Mouse (Mus musculus) kidney, embryonic 15.5 days (tissue): Measurements from ENCODE around the gene Lmtk2. TPM values are rescaled to one million over a fixed set of nuclear protein-coding genes. Genes with fewer than 3 reads are reported as not detected.
A peak's percentile ranks its signal among the peaks of the same experiment; 100 is the strongest.

ENCODE experiments used
- ATAC-seq: fragments of 200-750 bp; cut with Nextera tagmentation; replicated peaks from 2 replicates; pipeline ENCODE4 v1.8.0; 2017; ENCODE audit warnings: moderate TSS enrichment; ENCODE audit not compliant: low FRiP score
- H3K27ac ChIP-seq: fragments of 300-500 bp; sonication (generic); 2 replicates; pipeline ENCODE4 v1.5.1; 2015; ENCODE audit warnings: mild to moderate bottlenecking, inconsistent platforms
- H3K27me3 ChIP-seq: fragments of 300-500 bp; sonication (generic); 2 replicates; pipeline ENCODE4 v1.6.1; 2015; ENCODE audit warnings: inconsistent platforms
- H3K36me3 ChIP-seq: fragments of 300-500 bp; sonication (generic); 2 replicates; pipeline ENCODE4 v1.6.1; 2015; ENCODE audit warnings: inconsistent platforms
- H3K4me1 ChIP-seq: fragments of 300-500 bp; sonication (generic); 2 replicates; pipeline ENCODE4 v1.6.1; 2015; ENCODE audit warnings: inconsistent platforms
- H3K4me2 ChIP-seq: fragments of 300-500 bp; sonication (generic); 2 replicates; pipeline ENCODE4 v1.6.1; 2015; ENCODE audit warnings: moderate library complexity, mild to moderate bottlenecking, inconsistent platforms
- H3K4me3 ChIP-seq: fragments of 300-500 bp; sonication (generic); replicated peaks from 2 replicates; pipeline ENCODE4 v1.5.1; 2015; ENCODE audit warnings: mild to moderate bottlenecking, inconsistent platforms
- H3K9ac ChIP-seq: fragments of 300-500 bp; sonication (generic); 2 replicates; pipeline ENCODE4 v1.6.1; 2015; ENCODE audit warnings: mild to moderate bottlenecking, inconsistent platforms
- H3K9me3 ChIP-seq: fragments of 300-500 bp; sonication (generic); replicated peaks from 2 replicates; pipeline ENCODE4 v1.6.1; 2016; ENCODE audit warnings: inconsistent platforms
- WGBS: fragments of 180-500 bp; shearing (Covaris S2); methylation state at CpG from one replicate; pipeline ENCODE4 v1.1.7; 2015; ENCODE audit warnings: mixed read lengths; 5-methylcytosine and 5-hydroxymethylcytosine counted together
- polyA plus RNA-seq: library from polyadenylated mRNA; unstranded; fragments of >200 nt; fragmentation: Nextera tagmentation; extraction: Ambion mirVana; gene quantifications from 2 replicates; pipeline ENCODE4 v1.2.1, GENCODE M21; 2015

The Lmtk2 gene
- polyA plus RNA-seq, 1 experiment from 2014 or later = 5.4 TPM

DNA sequence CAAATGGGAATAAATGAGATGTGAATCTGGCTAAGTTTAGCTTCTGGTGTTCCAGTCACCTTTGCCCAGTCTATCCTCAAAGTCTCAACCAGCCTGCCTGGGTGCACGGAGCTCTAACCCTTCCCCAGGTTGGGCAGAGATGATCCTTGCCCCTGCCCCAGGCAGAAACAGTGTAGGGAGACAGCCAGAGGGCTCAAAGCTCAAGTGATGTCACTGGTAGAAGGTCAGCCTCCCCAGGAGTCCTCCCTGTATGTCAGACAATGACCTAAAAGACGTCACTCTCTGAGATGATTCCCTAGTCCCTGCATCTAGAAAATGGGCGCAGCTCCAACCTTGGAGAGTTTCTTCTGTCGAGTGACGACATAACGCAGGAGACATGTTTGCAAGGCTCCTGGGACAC, 14.5 kb upstream of the Lmtk2 start:
- WGBS = 74% methylated on average over 6 of the region's 6 CpGs
- H3K27me3 ChIP-seq = no peaks in the 10 kb centered on the region
- H3K27ac ChIP-seq = no peak overlapping the region

DNA sequence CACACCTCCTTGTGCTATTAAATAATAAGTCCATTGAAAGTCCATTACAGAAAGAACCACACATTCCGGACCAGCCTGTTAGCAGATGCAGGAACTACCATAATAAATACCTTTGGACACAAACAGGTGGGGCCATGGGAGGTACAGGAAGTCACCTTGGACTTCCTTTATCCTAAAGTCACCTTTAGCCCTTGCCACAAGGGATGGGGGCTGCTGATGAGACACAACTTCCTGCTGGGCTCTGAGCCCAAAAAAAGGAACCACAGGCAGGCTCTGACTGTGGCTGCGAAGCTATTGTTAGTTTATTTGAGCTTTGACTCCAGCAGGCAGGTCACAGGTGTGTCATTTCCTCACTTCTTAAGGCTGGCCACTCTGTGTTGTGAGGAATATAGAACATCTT, 13.7 kb upstream of the Lmtk2 start:
- Histone ChIP-seq H3K27ac (no peak overlapping the region), H3K36me3 (no peaks in the 10 kb centered on the region), H3K9me3 (no peaks in the 10 kb centered on the region), H3K9ac (no peak overlapping the region), H3K27me3 (no peaks in the 10 kb centered on the region), H3K4me3 (no peak overlapping the region), H3K4me2 (no peak overlapping the region), H3K4me1 (no peaks in the 10 kb centered on the region; the same call in 1 of the 2 replicates)
- no peak for ATAC-seq
- WGBS = 56% methylated on average over 2 of the region's 2 CpGs

More for the DNA sequence above, 14.5 kb upstream of the Lmtk2 start:
- H3K4me3 ChIP-seq = no peak overlapping the region
- no peaks in the 10 kb centered on the region for H3K36me3 ChIP-seq
- no peak for ATAC-seq
- H3K4me1 ChIP-seq = no peaks in the 10 kb centered on the region; the same call in 1 of the 2 replicates
- H3K9ac ChIP-seq = no peak overlapping the region
- no peaks in the 10 kb centered on the region for H3K9me3 ChIP-seq
- H3K4me2 ChIP-seq = no peak overlapping the region

DNA sequence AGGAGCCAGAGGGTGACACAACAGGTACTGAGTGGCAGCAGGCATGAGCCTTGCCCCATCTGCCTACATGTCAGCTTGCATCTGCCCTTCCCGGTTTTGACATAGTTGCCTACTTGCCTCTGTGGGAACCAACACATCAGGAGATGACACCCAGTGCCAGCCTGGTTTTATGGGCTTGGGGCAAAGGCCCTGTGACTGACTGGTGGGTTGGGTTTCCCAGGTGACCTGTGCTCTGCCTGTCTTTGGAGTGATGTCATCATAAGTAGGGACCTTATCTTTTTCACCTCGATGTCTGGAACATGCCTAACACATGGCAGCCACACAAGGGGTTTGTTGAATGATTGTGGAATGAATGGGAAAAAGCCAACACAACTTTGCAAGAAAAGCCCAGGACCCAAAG, 11.9 kb upstream of the Lmtk2 start:
- Histone ChIP-seq H3K4me3 (no peak overlapping the region), H3K9ac (no peak overlapping the region), H3K27me3 (no peaks in the 10 kb centered on the region), H3K36me3 (no peaks in the 10 kb centered on the region), H3K4me1 (no peaks in the 10 kb centered on the region; the same call in 1 of the 2 replicates), H3K9me3 (no peaks in the 10 kb centered on the region), H3K4me2 (no peak overlapping the region), H3K27ac (no peak overlapping the region)
- 89% methylated on average over 2 of the region's 2 CpGs for WGBS
- ATAC-seq = no peak

DNA sequence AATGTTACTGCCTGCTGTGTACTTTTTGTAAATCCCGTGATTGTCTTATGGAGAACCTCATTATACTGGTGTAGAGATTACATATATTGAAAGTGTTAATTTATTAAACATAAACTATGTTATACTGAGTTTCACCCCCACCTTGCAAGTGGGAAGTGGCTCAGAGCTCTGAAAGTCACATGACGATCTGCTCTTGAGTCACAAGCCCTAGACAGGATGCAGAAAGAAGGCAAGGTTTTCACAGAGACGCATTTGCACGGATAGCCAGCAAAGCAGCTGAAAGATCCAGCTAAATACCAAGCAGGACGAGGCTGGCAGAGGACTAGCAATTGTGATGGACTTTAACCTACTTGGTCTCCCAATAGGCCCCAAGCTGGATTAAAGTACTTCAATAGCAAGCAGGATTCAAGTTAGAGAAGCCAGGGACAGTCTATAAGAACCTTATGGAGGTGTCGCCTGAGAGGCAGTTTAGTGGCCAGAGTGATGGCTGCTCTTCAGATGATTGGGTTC, 4.7 kb upstream of the Lmtk2 start:
- H3K27me3 ChIP-seq = peaks cover 10% of the 10 kb centered on the region; the same call in 1 of the 2 replicates
- 73% methylated on average over 6 of the region's 6 CpGs for WGBS
- no peaks in the 10 kb centered on the region for H3K36me3 ChIP-seq
- H3K27ac ChIP-seq = no peak overlapping the region
- H3K9ac ChIP-seq = no peak overlapping the region
- no peak overlapping the region for H3K4me2 ChIP-seq
- no peak for ATAC-seq
- peaks cover 14% of the 10 kb centered on the region for H3K4me1 ChIP-seq
- H3K4me3 ChIP-seq = no peak overlapping the region
- H3K9me3 ChIP-seq = no peaks in the 10 kb centered on the region

DNA sequence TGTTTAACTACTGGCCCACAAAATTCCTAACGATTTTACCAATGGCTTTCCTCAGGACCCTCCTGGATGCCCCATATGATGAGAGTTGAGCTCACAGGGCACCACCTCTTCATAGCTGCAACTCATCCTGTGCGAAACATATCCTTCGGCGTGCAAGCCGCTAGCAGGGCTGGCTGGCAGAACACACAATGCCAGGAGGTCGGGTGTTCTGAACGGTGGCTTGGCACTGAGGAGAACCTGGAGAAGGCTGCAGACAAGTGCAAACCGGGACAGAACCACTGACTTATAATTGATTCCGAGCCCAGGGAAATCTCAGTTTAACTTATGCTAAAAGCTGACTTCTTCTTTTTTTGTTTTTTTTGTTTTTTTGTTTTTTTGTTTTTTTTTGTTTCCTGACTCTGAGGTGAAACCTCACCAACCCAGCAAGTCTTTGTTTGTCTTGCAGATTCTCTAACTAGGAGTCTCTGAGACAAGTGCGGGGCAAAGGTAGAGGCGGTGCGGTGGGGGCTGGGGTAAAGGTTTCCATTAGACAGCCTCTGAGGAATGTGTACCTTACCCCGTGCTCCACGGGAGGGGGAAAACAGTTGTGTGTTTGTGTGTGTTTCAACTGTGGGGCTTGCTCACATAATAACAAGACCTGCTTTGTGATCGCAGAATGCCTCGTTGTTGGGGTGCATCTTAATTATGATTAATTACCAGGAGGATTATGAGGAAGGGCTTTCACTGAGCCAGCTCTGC, 2.2 kb upstream of the Lmtk2 start:
- 0 out of 2 replicates have a peak, but pooled peaks have one; percentile 31 for ATAC-seq
- Histone ChIP-seq H3K27ac (peak overlapping the region; percentile 74), H3K4me2 (peak overlapping the region; percentile 41), H3K9me3 (no peaks in the 10 kb centered on the region), H3K27me3 (peaks cover 10% of the 10 kb centered on the region; the same call in 1 of the 2 replicates), H3K36me3 (no peaks in the 10 kb centered on the region), H3K9ac (no peak overlapping the region), H3K4me3 (no peak overlapping the region), H3K4me1 (peaks cover 26% of the 10 kb centered on the region)
- 58% methylated on average over 16 of the region's 16 CpGs for WGBS

DNA sequence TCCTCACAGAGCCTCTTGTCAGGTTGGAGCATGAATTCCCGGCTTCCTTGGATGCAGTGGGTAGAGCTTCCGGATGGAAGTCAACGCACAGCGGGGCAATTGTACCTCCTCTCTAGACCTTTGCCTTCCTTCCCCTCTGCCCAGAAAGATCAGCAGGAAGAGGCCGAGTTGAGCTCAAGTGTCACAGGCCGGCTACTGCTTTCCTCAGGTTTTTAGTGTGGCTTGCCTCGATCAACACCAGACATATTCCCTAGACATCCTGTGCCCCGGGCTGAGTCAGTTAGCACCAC, 1.7 kb upstream of the Lmtk2 start:
- no peaks in the 10 kb centered on the region for H3K9me3 ChIP-seq
- peaks cover 10% of the 10 kb centered on the region; the same call in 1 of the 2 replicates for H3K27me3 ChIP-seq
- H3K4me2 ChIP-seq = peak overlapping the region; percentile 41
- peaks cover 29% of the 10 kb centered on the region for H3K4me1 ChIP-seq
- no peak overlapping the region for H3K9ac ChIP-seq
- no peak overlapping the region for H3K4me3 ChIP-seq
- H3K36me3 ChIP-seq = no peaks in the 10 kb centered on the region
- WGBS = 34% methylated on average over 8 of the region's 8 CpGs
- H3K27ac ChIP-seq = peak overlapping the region; percentile 74
- no peak for ATAC-seq

DNA sequence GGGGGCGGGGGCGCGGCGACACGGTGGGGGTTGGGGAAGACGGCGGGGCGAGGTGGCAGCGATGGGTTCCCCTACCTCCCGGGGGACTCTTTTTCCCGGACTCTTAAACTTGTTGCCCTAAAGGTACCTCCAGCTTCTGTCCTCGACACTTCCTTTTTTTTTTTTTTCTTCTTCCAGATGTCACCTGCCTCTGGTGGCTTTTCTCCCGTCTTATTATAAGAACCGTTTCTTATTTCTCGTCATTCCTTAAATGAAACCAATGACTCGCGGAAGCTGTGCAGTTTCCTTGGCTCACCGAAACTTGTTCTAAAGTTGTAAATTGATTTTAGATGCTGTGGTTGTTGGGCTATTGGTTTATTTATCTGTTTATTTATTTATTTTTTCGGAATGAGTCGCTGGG, 712 bp downstream of the Lmtk2 start:
- no peaks in the 10 kb centered on the region for H3K9me3 ChIP-seq
- ATAC-seq = no peak
- H3K4me2 ChIP-seq = peak overlapping the region; percentile 84
- peaks cover 34% of the 10 kb centered on the region for H3K4me1 ChIP-seq
- peak overlapping the region; percentile 94 for H3K9ac ChIP-seq
- under 1% methylated on average over 19 of the region's 20 CpGs for WGBS
- H3K27ac ChIP-seq = no peak overlapping the region
- H3K36me3 ChIP-seq = no peaks in the 10 kb centered on the region
- H3K4me3 ChIP-seq = peak overlapping the region; percentile 99
- peaks cover 10% of the 10 kb centered on the region; the same call in 1 of the 2 replicates for H3K27me3 ChIP-seq

DNA sequence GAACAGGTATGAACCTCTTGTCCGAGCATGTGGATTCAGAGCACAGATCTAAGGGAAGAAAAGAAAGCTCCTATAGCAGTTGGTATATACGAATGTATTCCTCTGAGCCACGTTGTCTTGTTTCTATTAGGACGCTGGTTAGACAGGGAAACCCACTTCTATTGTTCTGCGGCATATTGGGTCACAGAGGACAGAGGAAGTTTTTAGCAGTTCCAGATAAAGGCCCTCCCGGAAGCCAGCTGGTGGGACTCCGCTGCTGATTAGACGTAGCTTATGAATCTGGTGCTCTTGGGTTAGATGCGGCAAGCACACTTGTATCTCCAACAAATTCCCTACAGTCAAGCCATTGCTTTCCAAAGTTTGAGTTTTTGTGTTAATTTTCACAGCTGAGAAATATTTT, 4.8 kb downstream of the Lmtk2 start:
- Histone ChIP-seq H3K36me3 (no peaks in the 10 kb centered on the region), H3K4me3 (no peak overlapping the region), H3K27ac (peak overlapping the region; percentile 23), H3K9ac (no peak overlapping the region), H3K27me3 (no peaks in the 10 kb centered on the region), H3K4me2 (no peak overlapping the region), H3K9me3 (no peaks in the 10 kb centered on the region), H3K4me1 (peaks cover 20% of the 10 kb centered on the region)
- 74% methylated on average over 9 of the region's 9 CpGs for WGBS
- ATAC-seq = no peak

DNA sequence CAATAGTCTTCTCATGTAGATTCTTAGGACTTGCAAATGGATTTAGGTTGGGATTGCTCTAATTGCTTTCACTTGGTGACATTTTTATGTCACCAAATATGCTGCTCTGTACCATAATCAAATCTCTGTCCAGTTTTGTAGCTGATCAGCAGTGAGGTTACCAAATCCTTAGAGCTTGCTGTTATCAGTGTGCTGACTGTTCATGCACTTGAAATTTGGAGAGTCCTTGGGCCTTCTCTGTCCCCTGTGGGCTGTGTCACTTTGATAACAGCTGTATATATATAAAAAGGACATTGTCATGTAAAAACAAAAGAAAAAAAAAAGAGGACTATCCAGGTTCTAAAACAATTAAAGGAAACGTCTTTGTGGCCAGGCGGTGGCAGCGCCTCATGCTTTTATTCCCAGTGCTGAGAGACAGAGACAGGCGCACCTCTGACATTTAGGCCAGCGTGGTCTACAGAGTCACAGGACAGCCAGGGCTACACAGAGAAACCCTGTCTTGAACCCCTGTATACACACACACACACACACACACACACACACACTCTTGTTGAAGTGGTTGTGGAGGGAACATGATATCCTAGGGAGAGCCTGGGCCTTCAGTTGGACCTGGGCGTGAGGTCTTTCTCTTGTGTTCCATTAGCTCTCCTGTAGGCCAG, 5.4 kb downstream of the Lmtk2 start:
- Histone ChIP-seq H3K4me1 (peaks cover 20% of the 10 kb centered on the region), H3K27me3 (no peaks in the 10 kb centered on the region), H3K27ac (peak overlapping the region; percentile 41), H3K4me3 (no peak overlapping the region), H3K4me2 (no peak overlapping the region), H3K9me3 (no peaks in the 10 kb centered on the region), H3K36me3 (no peaks in the 10 kb centered on the region), H3K9ac (no peak overlapping the region)
- WGBS = 60% methylated on average over 6 of the region's 6 CpGs
- no peak for ATAC-seq

DNA sequence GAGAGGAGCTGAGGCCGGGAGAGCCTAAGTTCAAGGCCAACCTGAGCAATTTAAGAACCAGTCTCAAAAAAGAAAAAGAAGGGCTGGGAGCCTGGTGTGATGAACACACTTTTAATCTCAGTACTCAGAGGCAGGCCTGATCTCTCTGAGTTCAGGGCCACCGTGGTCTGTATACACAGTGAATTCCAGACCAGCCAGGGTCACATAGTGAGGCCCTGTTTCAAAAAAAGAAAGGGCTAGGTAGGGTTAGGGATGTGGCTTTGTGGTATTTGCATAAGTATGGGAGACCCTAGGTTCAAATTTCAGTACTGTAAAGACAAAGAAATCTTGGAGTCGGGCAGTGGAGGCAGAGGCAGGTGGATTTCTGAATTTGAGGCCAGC, 5.9 kb downstream of the Lmtk2 start:
- H3K9ac ChIP-seq = no peak overlapping the region
- no peak overlapping the region for H3K4me2 ChIP-seq
- no peak for ATAC-seq
- H3K4me1 ChIP-seq = peaks cover 20% of the 10 kb centered on the region
- 80% methylated on average over 3 of the region's 3 CpGs for WGBS
- no peak overlapping the region for H3K4me3 ChIP-seq
- no peaks in the 10 kb centered on the region for H3K27me3 ChIP-seq
- no peaks in the 10 kb centered on the region for H3K9me3 ChIP-seq
- H3K27ac ChIP-seq = 0 out of 2 replicates have a peak overlapping the region, but pooled peaks have one; percentile 41
- no peaks in the 10 kb centered on the region for H3K36me3 ChIP-seq

DNA sequence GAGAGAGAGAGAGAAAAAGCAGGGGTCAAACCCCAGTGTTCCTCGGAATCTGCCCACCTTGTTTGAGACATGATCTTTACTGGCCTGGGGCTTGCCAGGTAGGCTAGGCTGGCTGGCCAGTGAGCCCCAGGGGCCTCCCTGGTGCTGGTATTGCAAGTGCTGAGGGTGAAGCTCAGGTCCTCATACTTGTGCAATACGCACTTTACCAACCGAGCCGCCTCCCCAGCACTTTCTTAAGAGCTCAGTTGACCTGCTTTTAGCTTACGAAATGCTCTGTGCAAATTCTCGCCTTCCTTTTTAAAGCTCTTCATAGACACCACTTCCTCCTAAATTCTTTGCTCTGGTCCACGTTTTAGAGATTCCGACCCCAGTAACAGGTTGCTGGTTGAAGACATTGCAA, 9.0 kb downstream of the Lmtk2 start:
- no peaks in the 10 kb centered on the region for H3K36me3 ChIP-seq

More for the DNA sequence above, 9.0 kb downstream of the Lmtk2 start:
- H3K9me3 ChIP-seq = no peaks in the 10 kb centered on the region
- ATAC-seq = no peak
- H3K27me3 ChIP-seq = no peaks in the 10 kb centered on the region
- no peak overlapping the region for H3K9ac ChIP-seq
- WGBS = 85% methylated on average over 8 of the region's 8 CpGs
- 0 out of 2 replicates have a peak, but pooled peaks cover 7% of the 10 kb centered on the region for H3K4me1 ChIP-seq
- H3K4me3 ChIP-seq = no peak overlapping the region
- H3K4me2 ChIP-seq = no peak overlapping the region
- no peak overlapping the region for H3K27ac ChIP-seq
